Comparison of ENCODE assay signal across 25 mouse cellular contexts in the genomic region with DNA sequence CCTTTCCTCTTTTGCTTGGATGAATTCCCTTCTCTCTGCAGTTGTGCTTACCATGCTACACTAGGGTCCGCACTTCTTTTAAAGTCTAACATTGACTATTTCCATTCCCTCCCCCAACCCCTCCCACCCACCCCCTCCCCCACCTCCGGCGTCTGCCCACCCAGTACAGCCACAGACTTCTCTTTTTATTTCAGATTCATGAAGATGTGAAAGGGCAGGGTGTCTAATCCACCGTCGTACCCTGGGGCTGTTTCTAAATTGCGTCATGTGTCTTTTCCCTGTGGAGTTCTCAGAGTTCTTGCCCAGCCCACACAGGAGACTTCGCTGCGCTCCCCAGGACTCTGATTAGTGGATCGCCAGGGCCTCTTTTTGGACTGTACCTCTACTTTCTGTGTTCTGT. TPM values are rescaled to one million over a fixed set of nuclear protein-coding genes. Genes with fewer than 3 reads are reported as not detected.
DNase-seq lines count a peak whose midpoint lies in the region; ATAC-seq lines count a peak whose summit lies in the region.
"Had no signal": no experiment of that assay in that cellular context is flagged by ENCODE, and none has a peak within 500 bp of the region (broad histone marks: within the 10 kb centered on the region; RNA-seq: fewer than 3 reads in every experiment).

No protein-coding gene starts in this region.

- no peak overlapping the region for H3K4me2 ChIP-seq in embryonic facial prominence, embryonic 11.5 days (ENCODE audit: low read depth, low read length)
- H3K4me2 ChIP-seq in heart, embryonic 12.5 days = no peak overlapping the region
- H3K4me2 ChIP-seq: embryonic facial prominence, embryonic 13.5 days; embryonic facial prominence, embryonic 15.5 days; forebrain, embryonic 12.5 days had no signal

- peak; percentile 10 for DNase-seq in embryonic facial prominence, embryonic 11.5 days (ENCODE audit: low spot score)
- no peak for DNase-seq in embryonic facial prominence, embryonic 10.5 days (ENCODE audit: low spot score)
- peak; percentile 53 for DNase-seq in heart, embryonic 10.5 days (ENCODE audit: low spot score)
- DNase-seq in NIH3T3 (ENCODE audit: low read depth) = peak; percentile 16
- DNase-seq: adrenal gland, postnatal 25 days; B cell, adult 2 months; cerebellum, adult 11 months; cerebellum, adult 18-20 months; cerebellum, adult 8-10 months; cerebellum, adult 9-11 months; cerebellum, postnatal 14 days; cerebellum, postnatal 36 days; embryo, embryonic 11 days had no signal

- H3K4me3 ChIP-seq in embryonic facial prominence, embryonic 11.5 days (ENCODE audit: low read depth, low read length) = no peak overlapping the region
- no peak overlapping the region for H3K4me3 ChIP-seq in embryonic facial prominence, embryonic 10.5 days
- H3K4me3 ChIP-seq in heart, embryonic 10.5 days = no peak overlapping the region
- no peak overlapping the region for H3K4me3 ChIP-seq in heart, embryonic 12.5 days
- H3K4me3 ChIP-seq: embryonic facial prominence, embryonic 13.5 days; embryonic facial prominence, embryonic 15.5 days; erythroblast, embryonic 14.5 days; forebrain, embryonic 10.5 days; forebrain, embryonic 12.5 days had no signal

- no peaks in the 10 kb centered on the region for H3K4me1 ChIP-seq in embryonic facial prominence, embryonic 11.5 days (ENCODE audit: control insufficient read depth, insufficient read depth, low read length)
- peaks cover 5% of the 10 kb centered on the region; the same call in 1 of the 2 replicates for H3K4me1 ChIP-seq in embryonic facial prominence, embryonic 10.5 days
- H3K4me1 ChIP-seq in heart, embryonic 10.5 days = no peaks in the 10 kb centered on the region
- no peaks in the 10 kb centered on the region for H3K4me1 ChIP-seq in heart, embryonic 12.5 days (replicated peaks)
- H3K4me1 ChIP-seq: embryonic facial prominence, embryonic 13.5 days; embryonic facial prominence, embryonic 15.5 days; forebrain, embryonic 12.5 days had no signal

- no peaks in the 10 kb centered on the region for H3K27me3 ChIP-seq in embryonic facial prominence, embryonic 11.5 days (ENCODE audit: control insufficient read depth, insufficient read depth, low read length)
- no peaks in the 10 kb centered on the region for H3K27me3 ChIP-seq in embryonic facial prominence, embryonic 10.5 days (replicated peaks; ENCODE audit: low read depth, poor library complexity, severe bottlenecking)
- no peaks in the 10 kb centered on the region for H3K27me3 ChIP-seq in heart, embryonic 10.5 days (ENCODE audit: insufficient read depth, poor library complexity, severe bottlenecking)
- no peaks in the 10 kb centered on the region for H3K27me3 ChIP-seq in heart, embryonic 12.5 days (replicated peaks)
- H3K27me3 ChIP-seq: CH12.LX; embryonic facial prominence, embryonic 13.5 days; embryonic facial prominence, embryonic 15.5 days; forebrain, embryonic 12.5 days had no signal

- no peak overlapping the region for H3K9ac ChIP-seq in embryonic facial prominence, embryonic 11.5 days (replicated peaks; ENCODE audit: low read length)
- no peak overlapping the region for H3K9ac ChIP-seq in heart, embryonic 12.5 days
- H3K9ac ChIP-seq: embryonic facial prominence, embryonic 13.5 days; embryonic facial prominence, embryonic 15.5 days; forebrain, embryonic 12.5 days had no signal

- H3K27ac ChIP-seq in embryonic facial prominence, embryonic 11.5 days (replicated peaks; ENCODE audit: low read depth, low read length) = no peak overlapping the region
- H3K27ac ChIP-seq in embryonic facial prominence, embryonic 10.5 days (replicated peaks) = no peak overlapping the region
- no peak overlapping the region for H3K27ac ChIP-seq in heart, embryonic 10.5 days
- H3K27ac ChIP-seq in heart, embryonic 12.5 days (ENCODE audit: poor library complexity, severe bottlenecking) = no peak overlapping the region
- H3K27ac ChIP-seq: embryonic facial prominence, embryonic 13.5 days; embryonic facial prominence, embryonic 15.5 days; forebrain, embryonic 10.5 days; forebrain, embryonic 12.5 days had no signal

- H3K36me3 ChIP-seq in embryonic facial prominence, embryonic 11.5 days (replicated peaks; ENCODE audit: control insufficient read depth, insufficient read depth, low read depth, low read length) = no peaks in the 10 kb centered on the region
- H3K36me3 ChIP-seq in embryonic facial prominence, embryonic 10.5 days (replicated peaks) = no peaks in the 10 kb centered on the region
- no peaks in the 10 kb centered on the region for H3K36me3 ChIP-seq in heart, embryonic 10.5 days
- H3K36me3 ChIP-seq in heart, embryonic 12.5 days = no peaks in the 10 kb centered on the region
- H3K36me3 ChIP-seq: embryonic facial prominence, embryonic 13.5 days; embryonic facial prominence, embryonic 15.5 days; forebrain, embryonic 10.5 days; forebrain, embryonic 12.5 days; G1E had no signal

- peak; percentile 50; the same call in 1 of the 2 replicates for ATAC-seq in embryonic facial prominence, embryonic 11.5 days (replicated peaks; ENCODE audit: insufficient number of reproducible peaks, low FRiP score, low TSS enrichment, low read depth)
- ATAC-seq in heart, embryonic 12.5 days (ENCODE audit: insufficient number of reproducible peaks, low FRiP score) = no peak
- ATAC-seq: CD4-positive, CD25-positive, alpha-beta regulatory T cell, adult 4 months; forebrain, embryonic 14.5 days; forebrain, embryonic 16.5 days had no signal

- WGBS in embryonic facial prominence, embryonic 11.5 days = 59% methylated on average over 9 of the region's 9 CpGs
- 60% methylated on average over 9 of the region's 9 CpGs for WGBS in embryonic facial prominence, embryonic 10.5 days
- WGBS in heart, embryonic 10.5 days = 71% methylated on average over 9 of the region's 9 CpGs
- 79% methylated on average over 8 of the region's 9 CpGs for WGBS in heart, embryonic 12.5 days

- no peaks in the 10 kb centered on the region for H3K9me3 ChIP-seq in embryonic facial prominence, embryonic 11.5 days (replicated peaks; ENCODE audit: control insufficient read depth, low read length)
- no peaks in the 10 kb centered on the region for H3K9me3 ChIP-seq in embryonic facial prominence, embryonic 10.5 days
- no peaks in the 10 kb centered on the region for H3K9me3 ChIP-seq in heart, embryonic 10.5 days
- peaks cover 4% of the 10 kb centered on the region; the same call in 1 of the 2 replicates for H3K9me3 ChIP-seq in heart, embryonic 12.5 days (replicated peaks)
- H3K9me3 ChIP-seq: embryonic facial prominence, embryonic 15.5 days; forebrain, embryonic 10.5 days; forebrain, embryonic 12.5 days; G1E had no signal

RNA-seq across cellular contexts. Expression of a gene that starts 23.1 kb away (rescaled TPM):
- 184 and 204 TPM in 2 replicates for polyA plus RNA-seq in embryonic facial prominence, embryonic 11.5 days (2014; fragmentation: Nextera tagmentation; extraction: Ambion mirVana)
- 195 and 208 TPM in 2 replicates for polyA plus RNA-seq in embryonic facial prominence, embryonic 10.5 days (2016; fragmentation: Nextera tagmentation; extraction: Ambion mirVana)
- polyA plus RNA-seq in heart, embryonic 10.5 days (2016; fragmentation: Nextera tagmentation; extraction: Ambion mirVana) = 124 and 133 TPM in 2 replicates
- 89.3 and 94.0 TPM in 2 replicates for polyA plus RNA-seq in heart, embryonic 12.5 days (2016; fragmentation: Nextera tagmentation; extraction: Ambion mirVana)

RNA-seq across cellular contexts. Expression of a gene that starts 46.0 kb away (rescaled TPM):
- 17.5 and 23.1 TPM in 2 replicates for polyA plus RNA-seq in embryonic facial prominence, embryonic 11.5 days (2014; fragmentation: Nextera tagmentation; extraction: Ambion mirVana)
- polyA plus RNA-seq in embryonic facial prominence, embryonic 10.5 days (2016; fragmentation: Nextera tagmentation; extraction: Ambion mirVana) = 11.9 and 14.6 TPM in 2 replicates
- polyA plus RNA-seq in heart, embryonic 10.5 days (2016; fragmentation: Nextera tagmentation; extraction: Ambion mirVana) = 7.1 and 20.6 TPM in 2 replicates
- 8.9 and 9.8 TPM in 2 replicates for polyA plus RNA-seq in heart, embryonic 12.5 days (2016; fragmentation: Nextera tagmentation; extraction: Ambion mirVana)
- polyA plus RNA-seq: adrenal gland, adult 2 months had no signal

RNA-seq across cellular contexts. Expression of a gene that starts 46.3 kb away (rescaled TPM):
- polyA plus RNA-seq in embryonic facial prominence, embryonic 11.5 days (2014; fragmentation: Nextera tagmentation; extraction: Ambion mirVana) = 86.5 and 106 TPM in 2 replicates
- 92.6 and 95.4 TPM in 2 replicates for polyA plus RNA-seq in embryonic facial prominence, embryonic 10.5 days (2016; fragmentation: Nextera tagmentation; extraction: Ambion mirVana)
- polyA plus RNA-seq in heart, embryonic 10.5 days (2016; fragmentation: Nextera tagmentation; extraction: Ambion mirVana) = 124 and 133 TPM in 2 replicates
- polyA plus RNA-seq in heart, embryonic 12.5 days (2016; fragmentation: Nextera tagmentation; extraction: Ambion mirVana) = 95.9 and 101 TPM in 2 replicates

RNA-seq across cellular contexts. Expression of a gene that starts 57.9 kb away (rescaled TPM):
- 5.2 and 6.6 TPM in 2 replicates for polyA plus RNA-seq in embryonic facial prominence, embryonic 11.5 days (2014; fragmentation: Nextera tagmentation; extraction: Ambion mirVana)
- polyA plus RNA-seq in embryonic facial prominence, embryonic 10.5 days (2016; fragmentation: Nextera tagmentation; extraction: Ambion mirVana) = 4.3 and 5.2 TPM in 2 replicates
- 7.6 and 12.0 TPM in 2 replicates for polyA plus RNA-seq in heart, embryonic 10.5 days (2016; fragmentation: Nextera tagmentation; extraction: Ambion mirVana)
- polyA plus RNA-seq in heart, embryonic 12.5 days (2016; fragmentation: Nextera tagmentation; extraction: Ambion mirVana) = 7.5 and 13.8 TPM in 2 replicates
- polyA plus RNA-seq: CD4-positive, CD25-positive, alpha-beta regulatory T cell, adult 4 months; G1E had no signal
